Mouse (Mus musculus) urinary bladder, postnatal 4 days (tissue): Measurements from ENCODE around the gene Rhobtb1.

ENCODE experiments used
- DNase-seq, 2 experiments: peaks; one replicate each; pipeline ENCODE4 v3.0.0; 2021 to 2022; ENCODE audit warnings: low spot score in 2 of 2

Gene Rhobtb1

DNA sequence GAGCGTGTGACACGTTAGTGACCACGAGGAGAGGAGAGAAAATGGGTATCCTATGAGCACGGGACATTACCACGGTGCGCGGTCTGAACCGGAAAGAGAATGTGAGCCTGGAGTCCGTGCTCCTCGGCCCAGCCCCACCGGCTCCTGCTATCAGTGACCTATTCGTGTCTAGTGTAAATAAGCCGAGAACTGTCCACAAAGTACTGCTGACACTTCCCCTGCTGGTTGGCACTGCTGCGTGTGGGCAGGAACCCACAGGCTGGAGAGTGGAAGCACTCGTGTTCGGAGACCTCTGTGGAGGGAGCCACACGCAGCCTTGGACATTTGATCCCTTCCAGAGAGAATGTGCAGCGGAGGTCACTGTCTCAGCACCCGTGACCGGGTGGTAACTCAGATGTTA is at the start of gene Rhobtb1:
Gene Rhobtb1 (plus strand): TSS at position 390 of the 400 bp plus-strand sequence.
- DNase-seq = no peak

DNA sequence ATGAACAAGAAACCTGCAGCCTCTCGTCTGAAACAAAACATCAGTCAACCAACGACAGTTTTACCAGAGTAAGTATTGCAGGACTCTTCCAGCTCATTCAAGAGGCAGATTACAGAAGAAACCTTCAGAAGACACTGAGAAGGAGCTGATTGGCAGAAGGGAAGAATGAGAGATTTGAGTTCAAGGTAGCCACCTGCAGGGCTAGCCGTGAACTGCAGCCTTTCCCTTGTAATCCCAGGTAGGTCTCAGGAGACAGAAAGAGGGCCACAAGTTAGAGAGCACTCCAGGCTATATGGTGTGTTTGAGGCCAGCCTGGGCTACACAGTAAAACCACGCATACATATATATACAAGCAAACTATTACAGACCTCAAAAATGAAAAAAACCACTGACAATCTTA is 49.2 kb upstream of the Rhobtb1 start:
- DNase-seq = no peak

- no peak for DNase-seq
Observed at GRCm38 (mm10) chr10:69104143-69104882, 46.9 kb upstream of the Rhobtb1 start.

DNA sequence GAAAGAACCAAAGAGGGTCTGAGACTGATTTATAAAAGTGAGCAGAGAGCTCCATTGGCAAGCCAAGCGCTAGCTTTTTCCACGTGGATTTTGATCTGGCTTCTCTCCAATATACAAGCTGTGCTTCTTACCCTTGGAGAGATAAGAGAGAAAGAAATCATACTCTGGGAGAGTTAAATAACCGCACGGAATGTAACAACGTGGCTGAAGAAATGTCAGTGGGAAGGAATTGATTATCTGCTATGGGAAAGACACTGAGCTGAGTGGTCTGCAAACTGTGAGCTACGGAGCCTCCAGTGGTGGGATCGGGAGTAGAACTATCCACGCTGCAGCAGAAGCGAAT is 46.4 kb upstream of the Rhobtb1 start:
- no peak for DNase-seq

- DNase-seq = no peak
Observed at GRCm38 (mm10) chr10:69106796-69107195, 44.4 kb upstream of the Rhobtb1 start.

DNA sequence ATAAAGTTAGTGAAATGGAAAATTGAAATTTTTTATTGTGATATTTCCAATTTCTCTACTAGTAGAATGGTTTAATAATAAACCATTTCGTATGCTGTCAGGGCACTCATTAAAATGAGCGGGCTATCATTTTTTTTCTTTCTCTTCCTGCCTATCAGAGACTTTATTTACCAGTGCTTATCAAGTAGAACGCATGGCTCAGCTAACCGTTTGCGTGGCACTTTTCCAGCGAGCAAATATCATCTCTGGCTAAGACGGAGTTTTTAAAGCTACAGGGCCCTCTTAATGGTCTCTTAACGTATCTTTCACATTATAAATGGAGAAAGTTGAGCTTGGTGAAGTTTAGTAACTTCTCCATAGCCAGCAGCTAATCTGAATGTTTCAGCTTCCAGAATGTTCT is 44.0 kb upstream of the Rhobtb1 start:
- DNase-seq = no peak

GRCm38 (mm10) chr10:69114384-69114783 is 36.9 kb upstream of the Rhobtb1 start:
- DNase-seq = no peak

DNA sequence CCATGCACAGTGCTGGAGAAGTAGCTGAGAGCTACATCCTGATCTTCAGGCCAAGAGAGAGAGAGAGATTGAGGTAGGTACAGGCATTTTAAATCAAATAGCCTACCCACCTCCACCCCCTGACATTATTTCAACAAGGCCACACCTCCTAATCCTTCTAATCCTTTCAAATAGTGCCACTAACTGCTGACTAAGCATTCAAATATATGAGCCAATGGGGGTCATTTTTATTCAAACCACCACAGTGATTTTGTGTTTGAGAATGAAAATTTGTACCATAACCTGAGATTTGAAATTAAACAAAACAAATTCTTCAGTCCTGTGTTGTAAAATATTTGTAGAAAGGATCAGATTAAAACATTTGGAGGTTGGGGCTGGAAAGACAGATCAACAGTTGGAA is 33.2 kb upstream of the Rhobtb1 start:
- no peak for DNase-seq

- no peak for DNase-seq
Observed at GRCm38 (mm10) chr10:69118893-69119292, 32.3 kb upstream of the Rhobtb1 start.

- no peak for DNase-seq
Observed at GRCm38 (mm10) chr10:69119456-69119855, 31.8 kb upstream of the Rhobtb1 start.

GRCm38 (mm10) chr10:69126546-69126945 is 24.7 kb upstream of the Rhobtb1 start:
- no peak for DNase-seq

GRCm38 (mm10) chr10:69128531-69128930 is 22.7 kb upstream of the Rhobtb1 start:
- DNase-seq = no peak

DNA sequence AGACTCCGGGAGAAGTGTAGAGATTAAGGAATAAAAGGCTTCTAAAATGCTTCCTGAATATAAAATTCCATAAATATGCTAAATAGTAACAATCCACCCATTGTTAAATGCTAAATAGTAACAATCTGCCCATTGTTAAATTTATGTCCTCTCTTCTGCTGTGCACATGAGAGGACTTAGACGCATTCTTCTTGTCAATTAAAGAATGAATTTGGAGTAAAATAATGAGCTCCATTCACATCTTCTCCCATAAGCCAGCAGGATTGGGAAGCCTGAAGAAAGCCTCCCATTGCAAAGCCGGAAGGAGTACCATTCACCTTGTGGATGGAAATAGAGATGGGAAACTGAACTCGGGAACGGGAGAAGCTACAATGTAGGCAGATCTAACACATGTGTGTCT is 20.6 kb upstream of the Rhobtb1 start:
- no peak for DNase-seq

DNA sequence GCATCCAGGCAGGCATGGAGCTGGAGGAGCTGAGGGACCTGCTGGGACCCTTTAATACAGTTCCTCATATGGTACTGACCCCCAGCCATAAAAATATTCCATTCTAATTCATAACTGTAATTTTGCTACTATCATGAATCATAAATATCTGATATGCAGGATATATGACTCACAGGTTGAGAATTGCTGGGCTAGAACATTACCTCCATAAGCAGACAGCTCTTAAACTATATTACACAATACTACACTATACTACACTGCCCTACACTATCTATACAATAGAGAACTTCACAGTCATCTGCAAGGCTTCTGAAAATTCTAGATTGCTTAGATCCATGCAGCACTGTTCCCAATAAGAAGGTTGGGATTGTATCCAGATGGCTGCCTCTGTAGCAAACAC is 16.9 kb upstream of the Rhobtb1 start:
- no peak for DNase-seq

GRCm38 (mm10) chr10:69136241-69136828 is 14.9 kb upstream of the Rhobtb1 start:
- no peak for DNase-seq

DNA sequence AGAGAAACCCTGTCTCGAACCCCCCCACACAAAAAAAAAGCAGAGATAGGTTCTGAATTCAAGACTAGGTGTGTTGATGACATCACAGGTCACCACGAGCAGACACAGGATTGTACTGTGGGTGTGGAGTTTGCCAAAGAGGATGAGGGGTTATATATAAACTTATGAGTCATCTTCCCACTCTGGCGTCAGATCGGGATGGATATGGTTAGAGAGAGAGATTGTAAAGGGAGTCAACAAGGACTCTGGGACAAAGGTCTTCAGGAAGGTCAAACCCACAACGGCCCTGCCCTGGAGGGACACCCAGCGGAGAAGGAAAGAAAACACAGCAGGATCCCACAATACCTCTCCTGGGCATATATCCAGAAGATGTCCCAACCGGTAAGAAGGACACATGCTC is 2.0 kb upstream of the Rhobtb1 start:
- DNase-seq = no peak

DNA sequence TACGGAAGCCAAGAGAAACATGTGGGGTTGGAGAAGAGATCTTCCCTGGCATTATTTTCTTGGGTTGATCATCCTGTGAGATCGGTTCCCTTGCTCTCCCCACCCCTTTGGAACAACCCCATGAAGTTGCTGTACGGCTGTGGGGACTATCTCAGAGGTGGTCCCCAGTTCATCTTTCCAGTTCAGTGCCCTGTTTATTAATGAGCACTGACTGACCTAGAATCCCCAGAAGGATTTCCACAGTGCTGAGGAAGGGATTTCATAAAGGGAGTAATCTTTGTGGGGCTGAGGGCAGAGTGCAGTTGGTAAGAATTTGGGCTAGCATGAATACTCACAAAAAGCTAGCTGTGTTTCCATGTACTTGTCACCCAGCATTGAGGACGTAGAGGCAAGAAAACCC is 1.7 kb downstream of the Rhobtb1 start:
- DNase-seq = no peak

GRCm38 (mm10) chr10:69155428-69156175 is 4.4 kb downstream of the Rhobtb1 start:
- no peak for DNase-seq

DNA sequence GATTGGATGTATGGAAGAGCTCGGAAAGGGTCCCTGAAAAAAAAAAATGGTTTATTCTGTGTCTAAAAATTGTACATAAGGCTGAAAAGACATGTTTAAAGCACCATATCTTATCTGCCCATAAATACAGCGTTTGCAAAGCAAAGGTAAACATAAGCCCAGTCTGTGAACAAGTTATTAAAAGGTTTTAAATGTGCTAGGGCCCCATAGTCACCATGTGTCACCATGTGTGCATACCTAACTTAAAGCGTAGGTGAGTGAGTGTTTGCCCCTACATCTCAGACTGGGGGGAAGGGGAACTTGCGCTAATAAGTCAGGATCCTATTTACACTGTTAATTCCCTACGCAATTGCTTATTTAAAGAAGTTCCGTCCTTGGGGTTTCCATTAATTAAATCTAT is 5.2 kb downstream of the Rhobtb1 start:
- DNase-seq = no peak

DNA sequence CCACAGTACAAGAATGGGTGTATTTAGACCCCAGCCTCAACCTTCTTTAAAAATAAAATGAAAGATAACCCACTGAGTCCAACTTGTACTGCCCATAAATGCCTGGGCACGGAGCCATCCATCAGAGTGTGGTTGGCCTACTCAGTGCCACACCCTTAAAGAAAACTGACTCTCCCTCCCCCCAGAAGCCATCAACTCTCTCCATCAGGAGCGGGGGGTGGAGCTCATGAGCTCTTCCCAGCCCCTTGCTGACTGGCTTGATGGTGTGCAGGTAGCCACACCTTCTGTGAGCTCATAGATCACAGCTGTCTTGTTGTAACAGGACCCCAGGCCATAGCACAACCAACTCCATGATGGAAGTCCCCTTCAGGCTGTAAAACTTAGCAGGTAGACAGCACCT is 6.2 kb downstream of the Rhobtb1 start:
- no peak for DNase-seq

DNA sequence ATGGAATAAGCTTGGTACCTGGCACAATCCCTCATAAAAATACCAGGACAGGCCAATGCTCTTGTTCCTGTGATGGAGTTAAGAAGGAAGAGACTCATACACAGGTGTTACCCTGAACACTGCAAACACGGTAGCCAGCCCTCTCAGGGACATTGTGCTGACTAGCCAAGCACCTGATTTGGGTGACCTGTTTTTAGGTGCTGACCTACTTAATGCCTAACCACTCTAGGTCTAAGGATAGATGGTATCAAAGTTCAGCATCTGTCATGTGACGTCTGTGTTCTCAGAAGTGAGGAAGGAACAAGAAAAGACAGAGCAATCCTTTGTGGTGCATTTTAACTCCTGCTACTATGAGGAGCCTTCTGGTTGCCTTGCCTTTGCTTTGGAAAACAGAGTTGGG is 9.6 kb downstream of the Rhobtb1 start:
- DNase-seq = no peak

- DNase-seq = no peak
Observed at GRCm38 (mm10) chr10:69161503-69161902, 10.3 kb downstream of the Rhobtb1 start.

- DNase-seq = no peak
Observed at GRCm38 (mm10) chr10:69162577-69162976, 11.3 kb downstream of the Rhobtb1 start.
